Mouse (Mus musculus) telencephalon, adult 2 months (tissue): ENCODE data around the gene Zfyve27.

Experiments used
- DNase-seq: peaks from one replicate; pipeline ENCODE4 v3.0.0-alpha.2; 2011; ENCODE audit warnings: low read depth, low spot score

Zfyve27 gene

GRCm38 (mm10) chr19:42177461-42177860, 13.7 kb downstream of the Zfyve27 start:
- DNase-seq = no peak

- DNase-seq = no peak
These were observed 15.6 kb downstream of the Zfyve27 start for GRCm38 (mm10) chr19:42179356-42179755.

- no peak for DNase-seq
These were observed 18.9 kb downstream of the Zfyve27 start for GRCm38 (mm10) chr19:42182673-42183072.

- no peak for DNase-seq
These were observed 26.0 kb downstream of the Zfyve27 start for GRCm38 (mm10) chr19:42189735-42190134.

- DNase-seq = no peak
These were observed 26.7 kb downstream of the Zfyve27 start for GRCm38 (mm10) chr19:42190494-42190893.

GRCm38 (mm10) chr19:42193311-42193710, 29.6 kb downstream of the Zfyve27 start:
- no peak for DNase-seq

GRCm38 (mm10) chr19:42196378-42196777, 32.6 kb downstream of the Zfyve27 start:
- DNase-seq = no peak

- DNase-seq = no peak
These were observed 33.3 kb downstream of the Zfyve27 start for GRCm38 (mm10) chr19:42197066-42197465.

- DNase-seq = no peak
These were observed 34.3 kb downstream of the Zfyve27 start for GRCm38 (mm10) chr19:42198026-42198425.

- no peak for DNase-seq
These were observed 38.1 kb downstream of the Zfyve27 start, which contains the start of gene Sfrp5 for GRCm38 (mm10) chr19:42201696-42202381. Gene Sfrp5 (minus strand): TSS chr19:42202252.

GRCm38 (mm10) chr19:42202467-42202866, 38.7 kb downstream of the Zfyve27 start:
- DNase-seq = no peak

- no peak for DNase-seq
These were observed 40.6 kb downstream of the Zfyve27 start for GRCm38 (mm10) chr19:42204306-42204705.

GRCm38 (mm10) chr19:42205201-42205600, 41.5 kb downstream of the Zfyve27 start:
- no peak for DNase-seq

GRCm38 (mm10) chr19:42209485-42209884, 45.7 kb downstream of the Zfyve27 start:
- DNase-seq = no peak

- no peak for DNase-seq
These were observed 46.2 kb downstream of the Zfyve27 start for GRCm38 (mm10) chr19:42209976-42210375.

GRCm38 (mm10) chr19:42211936-42212335, 48.2 kb downstream of the Zfyve27 start:
- DNase-seq = no peak

- no peak for DNase-seq
These were observed 50.9 kb downstream of the Zfyve27 start for GRCm38 (mm10) chr19:42214601-42215000.

GRCm38 (mm10) chr19:42216699-42217373, 53.1 kb downstream of the Zfyve27 start:
- DNase-seq = no peak

- DNase-seq = peak; percentile 45
These were observed 53.6 kb downstream of the Zfyve27 start for GRCm38 (mm10) chr19:42217374-42217763.

GRCm38 (mm10) chr19:42226451-42226850, 62.7 kb downstream of the Zfyve27 start:
- DNase-seq = peak; percentile 43

GRCm38 (mm10) chr19:42229499-42230287, 65.9 kb downstream of the Zfyve27 start:
- DNase-seq = no peak

GRCm38 (mm10) chr19:42230288-42230568, 66.5 kb downstream of the Zfyve27 start:
- no peak for DNase-seq

- DNase-seq = no peak
These were observed 67.2 kb downstream of the Zfyve27 start for GRCm38 (mm10) chr19:42230986-42231385.
